Mouse (Mus musculus): ENCODE data around the gene Cpm.

GRCm38 (mm10) chr10:117602325-117603129 is 26.8 kb upstream of the Cpm start:
- TF ChIP-seq CTCF (IDR thresholded peaks at IDR 0.05; ENCODE audit: low read depth, low read length): no peak
- no peak for TF ChIP-seq GATA1 (IDR thresholded peaks at IDR 0.05; ENCODE audit: borderline replicate concordance, low read length)
